Mouse (Mus musculus): Measurements from ENCODE around the gene Sox18. TPM values are rescaled to one million over a fixed set of nuclear protein-coding genes. Genes with fewer than 3 reads are reported as not detected.

Sox18 gene
- total and polyA plus RNA-seq, 3 experiments = 0.04 TPM; not detected in 2

GRCm38 (mm10) chr2:181674934-181675333 lies 3.5 kb upstream of the Sox18 start:
- no peak overlapping the region for H3K27ac ChIP-seq (ENCODE audit: control insufficient read depth, low read depth, low read length)
- H3K79me2 ChIP-seq (ENCODE audit: control insufficient read depth, insufficient read depth, low read length, poor library complexity) = no peaks in the 10 kb centered on the region
- no peak overlapping the region for H3K9ac ChIP-seq (ENCODE audit: control insufficient read depth, low read depth, low read length, poor library complexity, severe bottlenecking)
- peaks cover 0 to 10% of the 10 kb centered on the region in 2 experiments; a peak in 2 of 4 replicates for H3K36me3 ChIP-seq (ENCODE audit: control insufficient read depth in 1 of 2, insufficient read depth in 2 of 2, low read length in 2 of 2)
- peaks cover 0 to 18% of the 10 kb centered on the region in 2 experiments; a peak in 3 of 4 replicates for H3K4me1 ChIP-seq (ENCODE audit: control insufficient read depth in 1 of 2, insufficient read depth in 2 of 2, low read length in 2 of 2)
- TF ChIP-seq ETS1 (IDR thresholded peaks at IDR 0.05; ENCODE audit: low read depth, low read length) = no peak
- H3K9me3 ChIP-seq (replicated peaks; ENCODE audit: insufficient read depth, low read length) = no peaks in the 10 kb centered on the region
- H3K4me3 ChIP-seq (ENCODE audit: control insufficient read depth in 1 of 2, insufficient read depth in 1 of 2, low read depth in 2 of 2, low read length in 2 of 2) = no peak overlapping the region
- peaks cover 2 to 3% of the 10 kb centered on the region in 2 experiments; a peak in 2 of 4 replicates for H3K27me3 ChIP-seq (ENCODE audit: control insufficient read depth in 1 of 2, insufficient read depth in 2 of 2, low read length in 2 of 2)
- no peak for DNase-seq (ENCODE audit: low read depth, low spot score)

GRCm38 (mm10) chr2:181673501-181673900 lies 2.1 kb upstream of the Sox18 start:
- no peaks in the 10 kb centered on the region for H3K79me2 ChIP-seq (ENCODE audit: control insufficient read depth, insufficient read depth, low read length, poor library complexity)
- DNase-seq (ENCODE audit: low read depth, low spot score) = no peak
- H3K27me3 ChIP-seq (ENCODE audit: control insufficient read depth in 1 of 2, insufficient read depth in 2 of 2, low read length in 2 of 2) = peaks cover 3% of the 10 kb centered on the region in 2 experiments; a peak in 2 of 4 replicates

GRCm38 (mm10) chr2:181671984-181672383 lies 544 bp upstream of the Sox18 start:
- peaks cover 3 to 6% of the 10 kb centered on the region in 2 experiments; a peak in 2 of 4 replicates for H3K27me3 ChIP-seq (ENCODE audit: control insufficient read depth in 1 of 2, insufficient read depth in 2 of 2, low read length in 2 of 2)
- TF ChIP-seq GATA1 (IDR thresholded peaks at IDR 0.05; ENCODE audit: low read depth, low read length) = no peak
- no peak for TF ChIP-seq MXI1 (IDR thresholded peaks at IDR 0.05; ENCODE audit: low read depth, low read length)
- TF ChIP-seq MAFK (IDR thresholded peaks at IDR 0.05; ENCODE audit: borderline replicate concordance, low read depth, low read length) = no peak
- no peak for TF ChIP-seq KAT2A (conservative IDR thresholded peaks at IDR 0.05; ENCODE audit: low read depth, low read length)
- no peak for TF ChIP-seq NELFE (IDR thresholded peaks at IDR 0.05; ENCODE audit: low read depth, low read length)
- TF ChIP-seq SIN3A (IDR thresholded peaks at IDR 0.05; ENCODE audit: low read length) = no peak
- no peak for TF ChIP-seq ZMIZ1 (IDR thresholded peaks at IDR 0.05; ENCODE audit: low read depth, low read length)
- TF ChIP-seq TAL1 (IDR thresholded peaks at IDR 0.05; ENCODE audit: low read length) = no peak
- no peak for TF ChIP-seq EP300 (IDR thresholded peaks at IDR 0.05; ENCODE audit: low read depth in 1 of 2, low read length in 2 of 2)
- no peak for TF ChIP-seq POLR2AphosphoS2 (IDR thresholded peaks at IDR 0.05; ENCODE audit: low read length)
- no peak for TF ChIP-seq USF2 (IDR thresholded peaks at IDR 0.05; ENCODE audit: borderline replicate concordance in 1 of 2, insufficient read depth in 1 of 2, low read depth in 1 of 2, low read length in 2 of 2)
- TF ChIP-seq UBTF (IDR thresholded peaks at IDR 0.05; ENCODE audit: borderline replicate concordance, insufficient read depth, low read depth, low read length) = no peak
- TF ChIP-seq HCFC1 (IDR thresholded peaks at IDR 0.05; ENCODE audit: low read depth, low read length) = no peak
- TF ChIP-seq TCF12 (IDR thresholded peaks at IDR 0.05; ENCODE audit: low read depth, low read length) = no peak
- TF ChIP-seq BHLHE40 (IDR thresholded peaks at IDR 0.05; ENCODE audit: borderline replicate concordance, low read depth, low read length) = no peak
- no peak for TF ChIP-seq USF1 (IDR thresholded peaks at IDR 0.05; ENCODE audit: low read depth, low read length)
- no peak for TF ChIP-seq NRF1 (IDR thresholded peaks at IDR 0.05; ENCODE audit: insufficient read depth, low read depth, low read length, poor library complexity, severe bottlenecking)
- no peak for TF ChIP-seq SMC3 (IDR thresholded peaks at IDR 0.05; ENCODE audit: low read depth, low read length)
- TF ChIP-seq RAD21 (IDR thresholded peaks at IDR 0.05; ENCODE audit: low read depth, low read length) = no peak

More at GRCm38 (mm10) chr2:181673501-181673900, 2.1 kb upstream of the Sox18 start:
- peaks cover 0 to 5% of the 10 kb centered on the region in 2 experiments; a peak in 2 of 4 replicates for H3K36me3 ChIP-seq (ENCODE audit: control insufficient read depth in 1 of 2, insufficient read depth in 2 of 2, low read length in 2 of 2)
- no peak overlapping the region for H3K4me3 ChIP-seq (ENCODE audit: control insufficient read depth in 1 of 2, insufficient read depth in 1 of 2, low read depth in 2 of 2, low read length in 2 of 2)
- peaks cover 0 to 13% of the 10 kb centered on the region in 2 experiments; a peak in 3 of 4 replicates for H3K4me1 ChIP-seq (ENCODE audit: control insufficient read depth in 1 of 2, insufficient read depth in 2 of 2, low read length in 2 of 2)
- no peak for TF ChIP-seq KAT2A (conservative IDR thresholded peaks at IDR 0.05; ENCODE audit: low read depth, low read length)
- no peak for TF ChIP-seq ELF1 (IDR thresholded peaks at IDR 0.05; ENCODE audit: low read depth, low read length)
- TF ChIP-seq ZMIZ1 (IDR thresholded peaks at IDR 0.05; ENCODE audit: low read depth, low read length) = no peak
- no peak for TF ChIP-seq NELFE (IDR thresholded peaks at IDR 0.05; ENCODE audit: low read depth, low read length)
- TF ChIP-seq MAFK (IDR thresholded peaks at IDR 0.05; ENCODE audit: borderline replicate concordance, low read depth, low read length) = no peak
- no peak for TF ChIP-seq E2F4 (IDR thresholded peaks at IDR 0.05; ENCODE audit: borderline replicate concordance, low read depth, low read length)
- TF ChIP-seq MYC (IDR thresholded peaks at IDR 0.05; ENCODE audit: low read depth, low read length) = no peak
- TF ChIP-seq ZNF384 (IDR thresholded peaks at IDR 0.05; ENCODE audit: low read depth, low read length) = no peak
- TF ChIP-seq TAL1 (IDR thresholded peaks at IDR 0.05; ENCODE audit: low read length) = no peak
- TF ChIP-seq ZKSCAN1 (IDR thresholded peaks at IDR 0.05; ENCODE audit: low read depth, low read length) = no peak
- no peak for TF ChIP-seq EP300 (IDR thresholded peaks at IDR 0.05; ENCODE audit: low read depth in 1 of 2, low read length in 2 of 2)
- no peak for TF ChIP-seq MXI1 (IDR thresholded peaks at IDR 0.05; ENCODE audit: low read depth, low read length)
- TF ChIP-seq POLR2A (IDR thresholded peaks at IDR 0.05; ENCODE audit: control insufficient read depth in 1 of 2, insufficient read depth in 1 of 2, low read depth in 1 of 2, low read length in 2 of 2, poor library complexity in 1 of 2) = no peak
- no peak for TF ChIP-seq RCOR1 (IDR thresholded peaks at IDR 0.05; ENCODE audit: low read depth, low read length)
- no peak overlapping the region for H3K9ac ChIP-seq (ENCODE audit: control insufficient read depth, low read depth, low read length, poor library complexity, severe bottlenecking)
- H3K27ac ChIP-seq (ENCODE audit: control insufficient read depth, low read depth, low read length) = no peak overlapping the region
- no peaks in the 10 kb centered on the region for H3K9me3 ChIP-seq (replicated peaks; ENCODE audit: insufficient read depth, low read length)

More at GRCm38 (mm10) chr2:181671984-181672383, 544 bp upstream of the Sox18 start:
- Histone ChIP-seq H3K27ac (ENCODE audit: control insufficient read depth, low read depth, low read length) (no peak overlapping the region), H3K79me2 (ENCODE audit: control insufficient read depth, insufficient read depth, low read length, poor library complexity) (no peaks in the 10 kb centered on the region), H3K4me1 (ENCODE audit: control insufficient read depth in 1 of 2, insufficient read depth in 2 of 2, low read length in 2 of 2) (peaks cover 0 to 13% of the 10 kb centered on the region in 2 experiments; a peak in 3 of 4 replicates), H3K9me3 (replicated peaks; ENCODE audit: insufficient read depth, low read length) (no peaks in the 10 kb centered on the region), H3K4me3 (ENCODE audit: control insufficient read depth in 1 of 2, insufficient read depth in 1 of 2, low read depth in 2 of 2, low read length in 2 of 2) (no peak overlapping the region), H3K36me3 (ENCODE audit: control insufficient read depth in 1 of 2, insufficient read depth in 2 of 2, low read length in 2 of 2) (peaks cover 0 to 5% of the 10 kb centered on the region in 2 experiments; a peak in 2 of 4 replicates), H3K9ac (ENCODE audit: control insufficient read depth, low read depth, low read length, poor library complexity, severe bottlenecking) (no peak overlapping the region)
- no peak for DNase-seq (ENCODE audit: low read depth, low spot score)
